Mouse (Mus musculus) intestine, postnatal 0 days (tissue): ENCODE measurements at regions not wholly inside any gene's neighbourhood (a gene's known extent, or its start where the extent isn't known, plus 50 kb on each side); places are given as distances from the start of the nearest gene placed in this dataset.

Experiments used
- ATAC-seq: fragments of 200-750 bp; cut with Nextera tagmentation; 2 replicates; pipeline ENCODE4 v1.8.0; 2017; ENCODE audit warnings: mild to moderate bottlenecking, moderate TSS enrichment, moderate library complexity
- H3K27ac ChIP-seq: fragments of 300-500 bp; sonication (generic); 2 replicates; pipeline ENCODE4 v1.5.1; 2014; ENCODE audit warnings: mild to moderate bottlenecking, low read depth, low read length, moderate library complexity
- H3K27me3 ChIP-seq: fragments of 300-500 bp; sonication (generic); replicated peaks from 2 replicates; pipeline ENCODE4 v1.6.1; 2014; ENCODE audit warnings: low read length, mixed read lengths; ENCODE audit not compliant: control insufficient read depth, insufficient read depth
- H3K36me3 ChIP-seq: fragments of 300-500 bp; sonication (generic); 2 replicates; pipeline ENCODE4 v1.6.1; 2014; ENCODE audit warnings: mild to moderate bottlenecking, moderate library complexity; ENCODE audit not compliant: control insufficient read depth, insufficient read depth
- H3K4me1 ChIP-seq: fragments of 300-500 bp; sonication (generic); replicated peaks from 2 replicates; pipeline ENCODE4 v1.6.1; 2014; ENCODE audit warnings: antibody characterized with exemption, low read length, mixed read lengths; ENCODE audit not compliant: control insufficient read depth, insufficient read depth
- H3K4me2 ChIP-seq: fragments of 300-500 bp; sonication (generic); replicated peaks from 2 replicates; pipeline ENCODE4 v1.6.1; 2014; ENCODE audit warnings: low read depth, mild to moderate bottlenecking, moderate library complexity
- H3K4me3 ChIP-seq: fragments of 300-500 bp; sonication (generic); 2 replicates; pipeline ENCODE4 v1.5.1; 2014; ENCODE audit warnings: low read depth, low read length
- H3K9ac ChIP-seq: fragments of 300-500 bp; sonication (generic); 2 replicates; pipeline ENCODE4 v1.6.1; 2014; ENCODE audit warnings: mild to moderate bottlenecking, low read depth, low read length
- H3K9me3 ChIP-seq: fragments of 300-500 bp; sonication (generic); 2 replicates; pipeline ENCODE4 v1.6.1; 2016; ENCODE audit warnings: mixed run types; ENCODE audit not compliant: control insufficient read depth
- CTCF ChIP-seq: sonication (generic); IDR thresholded peaks from 2 replicates; pipeline ENCODE4 v1.5.1; 2016; ENCODE audit warnings: low read depth, mild to moderate bottlenecking, control low read depth, antibody characterized with exemption, moderate library complexity
- WGBS: fragments of 180-500 bp; shearing (Covaris S2); extraction: QIAGEN DNeasy Blood & Tissue Kit; methylation state at CpG from one replicate; pipeline ENCODE4 v1.1.7; 2014; 5-methylcytosine and 5-hydroxymethylcytosine counted together

GRCm38 (mm10) chr5:148649123-148649522 lies 96.5 kb upstream of the Ubl3 start:
- no peaks in the 10 kb centered on the region for H3K36me3 ChIP-seq
- no peak overlapping the region for H3K4me3 ChIP-seq
- no peaks in the 10 kb centered on the region for H3K9me3 ChIP-seq
- no peak overlapping the region for H3K4me2 ChIP-seq
- no peaks in the 10 kb centered on the region for H3K27me3 ChIP-seq
- H3K4me1 ChIP-seq: 0 out of 2 replicates have a peak, but pooled peaks cover 4% of the 10 kb centered on the region
- ATAC-seq: no peak
- no peak for TF ChIP-seq CTCF
- no peak overlapping the region for H3K27ac ChIP-seq
- H3K9ac ChIP-seq: no peak overlapping the region
- 81% methylated on average over 9 of the region's 9 CpGs for WGBS

GRCm38 (mm10) chr5:148647644-148648043 lies 95.1 kb upstream of the Ubl3 start:
- no peaks in the 10 kb centered on the region for H3K9me3 ChIP-seq
- WGBS: 50% methylated on average over 2 of the region's 2 CpGs

GRCm38 (mm10) chr5:148645772-148646171 lies 93.2 kb upstream of the Ubl3 start:
- 63% methylated on average over 4 of the region's 4 CpGs for WGBS
- no peak overlapping the region for H3K4me3 ChIP-seq
- ATAC-seq: no peak
- no peak for TF ChIP-seq CTCF
- H3K4me2 ChIP-seq: no peak overlapping the region
- H3K27me3 ChIP-seq: no peaks in the 10 kb centered on the region
- H3K9ac ChIP-seq: peak overlapping the region; percentile 11; the same call in 1 of the 2 replicates
- no peaks in the 10 kb centered on the region for H3K36me3 ChIP-seq
- peak overlapping the region; percentile 78 for H3K27ac ChIP-seq
- no peaks in the 10 kb centered on the region for H3K9me3 ChIP-seq
- 0 out of 2 replicates have a peak, but pooled peaks cover 4% of the 10 kb centered on the region for H3K4me1 ChIP-seq

More at GRCm38 (mm10) chr5:148647644-148648043, 95.1 kb upstream of the Ubl3 start:
- H3K4me1 ChIP-seq: 0 out of 2 replicates have a peak, but pooled peaks cover 4% of the 10 kb centered on the region
- no peak overlapping the region for H3K4me3 ChIP-seq
- no peaks in the 10 kb centered on the region for H3K27me3 ChIP-seq
- H3K4me2 ChIP-seq: no peak overlapping the region
- peak; percentile 35 for ATAC-seq
- H3K36me3 ChIP-seq: no peaks in the 10 kb centered on the region
- TF ChIP-seq CTCF: no peak
- H3K27ac ChIP-seq: no peak overlapping the region
- H3K9ac ChIP-seq: no peak overlapping the region

- H3K4me1 ChIP-seq: 0 out of 2 replicates have a peak, but pooled peaks cover 4% of the 10 kb centered on the region
- TF ChIP-seq CTCF: peak; percentile 54
- H3K9me3 ChIP-seq: no peaks in the 10 kb centered on the region
- no peaks in the 10 kb centered on the region for H3K27me3 ChIP-seq
- H3K4me2 ChIP-seq: peak overlapping the region; percentile 27; the same call in 1 of the 2 replicates
- peak overlapping the region; percentile 11; the same call in 1 of the 2 replicates for H3K9ac ChIP-seq
- H3K27ac ChIP-seq: peak overlapping the region; percentile 78
- no peak overlapping the region for H3K4me3 ChIP-seq
- H3K36me3 ChIP-seq: no peaks in the 10 kb centered on the region
- WGBS: 32% methylated on average over 10 of the region's 10 CpGs
- ATAC-seq: peak; percentile 95
Measured at GRCm38 (mm10) chr5:148645191-148645681, 92.6 kb upstream of the Ubl3 start.

DNA sequence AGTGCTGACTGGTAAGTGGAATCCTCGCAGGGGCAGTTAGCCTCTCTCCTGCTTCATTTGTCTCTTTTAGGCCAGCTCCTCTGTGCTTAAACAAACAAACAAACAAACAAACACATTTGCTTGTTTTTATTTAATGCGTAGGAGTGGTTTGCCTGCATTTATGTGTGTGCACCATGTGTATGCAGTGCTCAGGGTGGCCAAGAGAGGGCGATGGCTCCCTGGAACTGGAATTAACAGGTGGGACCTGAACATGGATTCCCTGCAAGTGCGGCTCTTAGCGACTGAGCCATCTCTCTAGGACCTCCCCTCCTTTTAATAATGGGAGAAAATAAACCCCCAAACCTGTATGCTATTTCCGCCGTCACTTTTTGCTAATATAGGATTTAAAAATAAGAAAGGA lies 91.8 kb upstream of the Ubl3 start:
- H3K9ac ChIP-seq: no peak overlapping the region
- no peaks in the 10 kb centered on the region for H3K36me3 ChIP-seq
- H3K27me3 ChIP-seq: no peaks in the 10 kb centered on the region
- peak overlapping the region; percentile 78; the same call in 1 of the 2 replicates for H3K27ac ChIP-seq
- H3K4me1 ChIP-seq: 0 out of 2 replicates have a peak, but pooled peaks cover 4% of the 10 kb centered on the region
- H3K4me3 ChIP-seq: no peak overlapping the region
- H3K9me3 ChIP-seq: no peaks in the 10 kb centered on the region
- TF ChIP-seq CTCF: peak; percentile 55
- no peak overlapping the region for H3K4me2 ChIP-seq
- no peak for ATAC-seq
- 97% methylated on average over 7 of the region's 7 CpGs for WGBS

DNA sequence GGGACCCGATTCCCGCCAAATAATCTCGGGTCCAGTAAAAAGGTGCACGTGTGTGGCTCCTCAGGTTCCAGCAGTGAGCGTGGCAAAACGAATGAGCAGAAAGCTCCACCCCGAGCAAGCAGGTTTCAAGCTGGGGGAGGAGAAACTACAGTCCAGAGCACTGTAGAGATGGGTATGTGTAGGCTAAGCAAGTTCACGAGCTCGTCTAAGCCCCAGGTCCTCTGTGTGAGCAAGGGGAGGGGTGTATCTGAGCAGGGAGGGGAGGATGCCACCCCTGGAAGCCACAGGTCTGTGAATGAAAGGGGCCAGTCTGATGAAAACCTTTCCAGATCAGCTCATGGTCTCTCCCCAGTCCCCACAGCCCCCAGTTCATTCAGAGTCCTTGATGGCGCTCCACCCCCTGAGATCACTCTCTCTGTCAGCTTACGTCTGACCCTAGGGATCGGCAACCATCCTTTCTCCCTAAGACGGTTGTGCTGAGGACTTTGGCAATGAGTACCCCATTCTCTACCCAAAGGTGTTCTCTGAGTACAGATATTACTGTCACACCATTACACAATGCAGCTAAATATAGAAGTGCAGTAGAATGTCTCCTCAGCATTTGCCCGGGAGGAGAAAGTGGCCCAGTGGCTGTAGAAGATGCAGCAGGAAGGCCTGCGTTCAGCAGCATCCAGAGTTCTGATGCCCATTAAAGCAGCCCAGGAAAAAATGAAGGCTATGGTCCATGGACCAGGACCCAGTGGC lies 89.2 kb upstream of the Ubl3 start:
- ATAC-seq: no peak
- Histone ChIP-seq H3K27me3 (no peaks in the 10 kb centered on the region), H3K27ac (no peak overlapping the region), H3K9me3 (no peaks in the 10 kb centered on the region), H3K4me2 (no peak overlapping the region), H3K9ac (no peak overlapping the region), H3K4me3 (no peak overlapping the region), H3K4me1 (0 out of 2 replicates have a peak, but pooled peaks cover 4% of the 10 kb centered on the region), H3K36me3 (no peaks in the 10 kb centered on the region)
- WGBS: 44% methylated on average over 15 of the region's 15 CpGs
- no peak for TF ChIP-seq CTCF
